Mouse (Mus musculus): ENCODE measurements at regions not wholly inside any gene's neighbourhood (a gene's known extent, or its start where the extent isn't known, plus 50 kb on each side); places are given as distances from the start of the nearest gene placed in this dataset.

GRCm38 (mm10) chr2:167834605-167835004, 97.3 kb upstream of the Ptpn1 start:
- TF ChIP-seq POLR2A (IDR thresholded peaks at IDR 0.05; ENCODE audit: insufficient read depth, low read length) (no peak), CTCF (IDR thresholded peaks at IDR 0.05; ENCODE audit: low read depth, low read length) (no peak)
